Mouse (Mus musculus) lung, embryonic 16.5 days (tissue): ENCODE data around the gene Cend1. TPM values are rescaled to one million over a fixed set of nuclear protein-coding genes. Genes with fewer than 3 reads are reported as not detected.
A peak's percentile ranks its signal among the peaks of the same experiment; 100 is the strongest.

Source experiments
- ATAC-seq: fragments of 200-750 bp; cut with Nextera tagmentation; 2 replicates; pipeline ENCODE4 v1.8.0; 2017; ENCODE audit warnings: low read depth, mild to moderate bottlenecking, moderate library complexity
- H3K27ac ChIP-seq: fragments of 300-500 bp; sonication (generic); 2 replicates; pipeline ENCODE4 v1.5.1; 2014; ENCODE audit warnings: mild to moderate bottlenecking, control low read depth, low read length
- H3K27me3 ChIP-seq: fragments of 300-500 bp; sonication (generic); 2 replicates; pipeline ENCODE4 v1.6.1; 2014; ENCODE audit warnings: low read depth, low read length, mixed read lengths; ENCODE audit not compliant: control insufficient read depth, insufficient read depth
- H3K36me3 ChIP-seq: fragments of 300-500 bp; sonication (generic); 2 replicates; pipeline ENCODE4 v1.6.1; 2014; ENCODE audit warnings: low read length; ENCODE audit not compliant: control insufficient read depth, insufficient read depth
- H3K4me1 ChIP-seq: fragments of 300-500 bp; sonication (generic); replicated peaks from 2 replicates; pipeline ENCODE4 v1.6.1; 2014; ENCODE audit warnings: low read length, mixed read lengths; ENCODE audit not compliant: control insufficient read depth, insufficient read depth
- H3K4me2 ChIP-seq: fragments of 300-500 bp; sonication (generic); 2 replicates; pipeline ENCODE4 v1.6.1; 2014; ENCODE audit warnings: low read depth, low read length, control low read depth
- H3K4me3 ChIP-seq: fragments of 300-500 bp; sonication (generic); 2 replicates; pipeline ENCODE4 v1.5.1; 2014; ENCODE audit warnings: mild to moderate bottlenecking, low read length, control low read depth
- H3K9ac ChIP-seq: fragments of 300-500 bp; sonication (generic); 2 replicates; pipeline ENCODE4 v1.6.1; 2014; ENCODE audit warnings: low read length, control low read depth
- H3K9me3 ChIP-seq: fragments of 300-500 bp; sonication (generic); 2 replicates; pipeline ENCODE4 v1.6.1; 2016; ENCODE audit warnings: low read length; ENCODE audit not compliant: control insufficient read depth
- WGBS: fragments of 180-500 bp; shearing (Covaris S2); extraction: QIAGEN DNeasy Blood & Tissue Kit; methylation state at CpG from one replicate; pipeline ENCODE4 v1.1.7; 2014; 5-methylcytosine and 5-hydroxymethylcytosine counted together
- polyA plus RNA-seq: library from polyadenylated mRNA; unstranded; fragments of >200 nt; fragmentation: Nextera tagmentation; extraction: Ambion mirVana; gene quantifications from 2 replicates; pipeline ENCODE4 v1.2.1, GENCODE M21; 2015

Gene Cend1
- polyA plus RNA-seq, 1 experiment from 2014 or later = 0.79 TPM

GRCm38 (mm10) chr7:141439140-141439679 lies 9.9 kb upstream of the Cend1 start:
- no peak overlapping the region for H3K27ac ChIP-seq
- no peaks in the 10 kb centered on the region for H3K9me3 ChIP-seq
- ATAC-seq = no peak
- no peak overlapping the region for H3K4me2 ChIP-seq
- no peak overlapping the region for H3K9ac ChIP-seq
- no peaks in the 10 kb centered on the region for H3K27me3 ChIP-seq
- WGBS = 94% methylated on average over 10 of the region's 10 CpGs
- H3K4me3 ChIP-seq = no peak overlapping the region
- peaks cover 4% of the 10 kb centered on the region; the same call in 1 of the 2 replicates for H3K36me3 ChIP-seq
- peaks cover 42% of the 10 kb centered on the region for H3K4me1 ChIP-seq

- no peaks in the 10 kb centered on the region for H3K27me3 ChIP-seq
- H3K4me3 ChIP-seq = no peak overlapping the region
- H3K4me2 ChIP-seq = no peak overlapping the region
- H3K27ac ChIP-seq = no peak overlapping the region
- ATAC-seq = no peak
- peaks cover 41% of the 10 kb centered on the region for H3K4me1 ChIP-seq
- H3K9me3 ChIP-seq = no peaks in the 10 kb centered on the region
- 93% methylated on average over 12 of the region's 12 CpGs for WGBS
- H3K36me3 ChIP-seq = peaks cover 4% of the 10 kb centered on the region; the same call in 1 of the 2 replicates
- H3K9ac ChIP-seq = no peak overlapping the region
These were observed 9.1 kb upstream of the Cend1 start for GRCm38 (mm10) chr7:141438201-141438968.

- ATAC-seq = peak; percentile 80
- Histone ChIP-seq H3K4me1 (peaks cover 32% of the 10 kb centered on the region), H3K36me3 (peaks cover 7% of the 10 kb centered on the region; the same call in 1 of the 2 replicates), H3K9ac (peak within 1 kb of the TSS; percentile 81), H3K4me2 (peak within 1 kb of the TSS; percentile 97), H3K4me3 (peak within 1 kb of the TSS; percentile 72), H3K9me3 (no peaks in the 10 kb centered on the region), H3K27me3 (no peaks in the 10 kb centered on the region), H3K27ac (peak within 1 kb of the TSS; percentile 24; the same call in 1 of the 2 replicates)
- 6% methylated on average over 53 of the region's 53 CpGs for WGBS
These were observed 8.2 kb upstream of the Cend1 start, which contains the start of gene Slc25a22 for GRCm38 (mm10) chr7:141437178-141438120. Slc25a22 (minus strand) TSS chr7:141437892.

- Histone ChIP-seq H3K9ac (peak overlapping the region; percentile 81), H3K4me3 (peak overlapping the region; percentile 72), H3K27ac (no peak overlapping the region), H3K27me3 (no peaks in the 10 kb centered on the region), H3K4me1 (peaks cover 27% of the 10 kb centered on the region), H3K4me2 (peak overlapping the region; percentile 97), H3K9me3 (no peaks in the 10 kb centered on the region), H3K36me3 (peaks cover 9% of the 10 kb centered on the region)
- WGBS = 47% methylated on average over 2 of the region's 2 CpGs
- ATAC-seq = no peak
These were observed 7.2 kb upstream of the Cend1 start for GRCm38 (mm10) chr7:141436523-141436892.

GRCm38 (mm10) chr7:141435856-141436522 lies 6.7 kb upstream of the Cend1 start:
- no peak overlapping the region; the same call in 1 of the 2 replicates for H3K4me2 ChIP-seq
- ATAC-seq = no peak
- WGBS = 75% methylated on average over 9 of the region's 9 CpGs
- H3K4me3 ChIP-seq = no peak overlapping the region
- no peaks in the 10 kb centered on the region for H3K9me3 ChIP-seq
- H3K4me1 ChIP-seq = peaks cover 25% of the 10 kb centered on the region
- H3K27ac ChIP-seq = no peak overlapping the region
- no peaks in the 10 kb centered on the region for H3K27me3 ChIP-seq
- H3K9ac ChIP-seq = no peak overlapping the region
- H3K36me3 ChIP-seq = peaks cover 12% of the 10 kb centered on the region

GRCm38 (mm10) chr7:141435129-141435855 lies 6.0 kb upstream of the Cend1 start:
- H3K4me1 ChIP-seq = peaks cover 19% of the 10 kb centered on the region
- 3% methylated on average over 17 of the region's 17 CpGs for whole genome bisulfite sequencing
- H3K27ac ChIP-seq = no peak overlapping the region
- H3K9me3 ChIP-seq = no peaks in the 10 kb centered on the region
- peaks cover 14% of the 10 kb centered on the region for H3K36me3 ChIP-seq
- H3K4me2 ChIP-seq = peak overlapping the region; percentile 64
- peak; percentile 39 for ATAC-seq
- H3K4me3 ChIP-seq = peak overlapping the region; percentile 53
- H3K27me3 ChIP-seq = no peaks in the 10 kb centered on the region
- H3K9ac ChIP-seq = peak overlapping the region; percentile 58

GRCm38 (mm10) chr7:141434464-141434863 lies 5.2 kb upstream of the Cend1 start:
- peaks cover 20% of the 10 kb centered on the region for H3K4me1 ChIP-seq
- no peak overlapping the region for H3K27ac ChIP-seq
- peaks cover 12% of the 10 kb centered on the region for H3K36me3 ChIP-seq
- peak overlapping the region; percentile 64 for H3K4me2 ChIP-seq
- peak overlapping the region; percentile 53 for H3K4me3 ChIP-seq
- H3K27me3 ChIP-seq = no peaks in the 10 kb centered on the region
- peak overlapping the region; percentile 54 for H3K9ac ChIP-seq
- 15% methylated on average over 8 of the region's 8 CpGs for WGBS
- H3K9me3 ChIP-seq = no peaks in the 10 kb centered on the region
- no peak for ATAC-seq
